Mouse (Mus musculus) limb, embryonic 14.5 days (tissue): ENCODE results near the gene Hoxd3. TPM values are rescaled to one million over a fixed set of nuclear protein-coding genes. Genes with fewer than 3 reads are reported as not detected.

Experiments used
- ATAC-seq: fragments of 200-750 bp; cut with Nextera tagmentation; 2 replicates; pipeline ENCODE4 v1.8.0; 2017; ENCODE audit warnings: low read depth, moderate number of reproducible peaks, moderate TSS enrichment; ENCODE audit not compliant: low FRiP score
- DNase-seq: peaks from one replicate; pipeline ENCODE4 v3.0.0-alpha.2; 2015; ENCODE audit warnings: low spot score
- H3K27ac ChIP-seq: fragments of 300-500 bp; sonication (generic); replicated peaks from 2 replicates; pipeline ENCODE4 v1.5.1; 2014; ENCODE audit warnings: low read depth, mild to moderate bottlenecking, low read length, moderate library complexity, mixed read lengths
- H3K27me3 ChIP-seq: fragments of 300-500 bp; sonication (generic); 2 replicates; pipeline ENCODE4 v1.6.1; 2014; ENCODE audit warnings: low read length, mixed read lengths; ENCODE audit not compliant: control insufficient read depth, insufficient read depth
- H3K36me3 ChIP-seq: fragments of 300-500 bp; sonication (generic); 2 replicates; pipeline ENCODE4 v1.6.1; 2014; ENCODE audit warnings: mild to moderate bottlenecking, low read length, moderate library complexity, mixed read lengths; ENCODE audit not compliant: control insufficient read depth, insufficient read depth
- H3K4me1 ChIP-seq: fragments of 300-500 bp; sonication (generic); 2 replicates; pipeline ENCODE4 v1.6.1; 2014; ENCODE audit warnings: antibody characterized with exemption, low read length, mixed read lengths; ENCODE audit not compliant: control insufficient read depth, insufficient read depth
- H3K4me2 ChIP-seq: fragments of 300-500 bp; sonication (generic); replicated peaks from 2 replicates; pipeline ENCODE4 v1.6.1; 2014; ENCODE audit warnings: low read depth, mild to moderate bottlenecking, low read length, moderate library complexity; ENCODE audit not compliant: severe bottlenecking
- H3K4me3 ChIP-seq: fragments of 300-500 bp; sonication (generic); replicated peaks from 2 replicates; pipeline ENCODE4 v1.5.1; 2014; ENCODE audit warnings: low read length
- H3K9ac ChIP-seq: fragments of 300-500 bp; sonication (generic); 2 replicates; pipeline ENCODE4 v1.6.1; 2014; ENCODE audit warnings: mild to moderate bottlenecking, low read depth, low read length, moderate library complexity; ENCODE audit not compliant: severe bottlenecking
- H3K9me3 ChIP-seq: fragments of 300-500 bp; sonication (generic); 2 replicates; pipeline ENCODE4 v1.6.1; 2016; ENCODE audit warnings: low read length; ENCODE audit not compliant: control insufficient read depth
- POLR2A ChIP-seq: fragments of 200-500 bp; IDR thresholded peaks from 2 replicates; pipeline ENCODE4 v1.8.0; 2012; ENCODE audit warnings: inconsistent platforms, mild to moderate bottlenecking, moderate library complexity, borderline replicate concordance; ENCODE audit not compliant: insufficient read depth, insufficient read length; ENCODE audit errors: extremely low read depth
- WGBS: fragments of 180-500 bp; shearing (Covaris S2); extraction: QIAGEN DNeasy Blood & Tissue Kit; methylation state at CpG from one replicate; pipeline ENCODE4 v1.1.7; 2014; 5-methylcytosine and 5-hydroxymethylcytosine counted together
- polyA plus RNA-seq, 2 experiments: library from polyadenylated mRNA; depleted of rRNA in 1 of 2; stranded (reverse) in 1 of 2; unstranded in 1 of 2; fragments of >200 nt; fragmentation: Nextera tagmentation in 1 of 2; extraction: Ambion mirVana in 1 of 2; gene quantifications; 2 replicates each; pipeline versions ENCODE4 v1.2.1 to v1.2.3; 2012 to 2014

Gene Hoxd3
- polyA plus RNA-seq, 2 experiments, result 0.59 to 2.3 TPM

GRCm38 (mm10) chr2:74691022-74691951 is 20.4 kb upstream of the Hoxd3 start, which contains the start of gene Hoxd10:
TSS of gene Hoxd10 (plus strand) at chr2:74691924.
- Histone ChIP-seq H3K9ac (peak within 1 kb of the TSS; percentile 91), H3K27ac (peak within 1 kb of the TSS; percentile 88), H3K36me3 (peaks cover 32% of the 10 kb centered on the region), H3K4me3 (peak within 1 kb of the TSS; percentile 74), H3K9me3 (no peaks in the 10 kb centered on the region), H3K27me3 (peaks cover 37% of the 10 kb centered on the region), H3K4me1 (peaks cover 29% of the 10 kb centered on the region), H3K4me2 (peak within 1 kb of the TSS; percentile 96)
- no peak for TF ChIP-seq POLR2A
- ATAC-seq (peak; percentile 86), DNase-seq (peak; percentile 79)
- under 1% methylated on average over 55 of the region's 56 CpGs for WGBS

GRCm38 (mm10) chr2:74691995-74692807 is 19.5 kb upstream of the Hoxd3 start:
- WGBS, result 4% methylated on average over 35 of the region's 35 CpGs

GRCm38 (mm10) chr2:74692808-74693431 is 18.8 kb upstream of the Hoxd3 start:
- no peak for TF ChIP-seq POLR2A
- ATAC-seq (no peak), DNase-seq (no peak)
- H3K27me3 ChIP-seq, result peaks cover 33% of the 10 kb centered on the region
- H3K27ac ChIP-seq, result peak overlapping the region; percentile 75
- H3K4me1 ChIP-seq, result peaks cover 38% of the 10 kb centered on the region
- H3K36me3 ChIP-seq, result peaks cover 20% of the 10 kb centered on the region
- H3K4me2 ChIP-seq, result peak overlapping the region; percentile 96
- peak overlapping the region; percentile 91 for H3K9ac ChIP-seq
- H3K4me3 ChIP-seq, result peak overlapping the region; percentile 74
- WGBS, result 12% methylated on average over 20 of the region's 20 CpGs
- H3K9me3 ChIP-seq, result no peaks in the 10 kb centered on the region

More at GRCm38 (mm10) chr2:74691995-74692807, 19.5 kb upstream of the Hoxd3 start:
- peaks cover 33% of the 10 kb centered on the region for H3K27me3 ChIP-seq
- no peak for DNase-seq
- peak overlapping the region; percentile 74 for H3K4me3 ChIP-seq
- H3K9me3 ChIP-seq, result no peaks in the 10 kb centered on the region
- H3K4me1 ChIP-seq, result peaks cover 38% of the 10 kb centered on the region
- peak overlapping the region; percentile 75 for H3K27ac ChIP-seq
- peak overlapping the region; percentile 91 for H3K9ac ChIP-seq
- peaks cover 27% of the 10 kb centered on the region for H3K36me3 ChIP-seq
- TF ChIP-seq POLR2A, result no peak
- ATAC-seq, result peak; percentile 7; the same call in 1 of the 2 replicates
- peak overlapping the region; percentile 96 for H3K4me2 ChIP-seq

- Histone ChIP-seq H3K27ac (peak overlapping the region; percentile 69), H3K4me1 (peaks cover 41% of the 10 kb centered on the region), H3K4me2 (peak overlapping the region; percentile 96), H3K4me3 (peak overlapping the region; percentile 74), H3K9me3 (no peaks in the 10 kb centered on the region), H3K9ac (peak overlapping the region; percentile 91), H3K27me3 (peaks cover 33% of the 10 kb centered on the region), H3K36me3 (peaks cover 20% of the 10 kb centered on the region)
- no peak for DNase-seq
- no peak for ATAC-seq
- no peak for TF ChIP-seq POLR2A
- WGBS, result 18% methylated on average over 4 of the region's 4 CpGs
These were observed 18.3 kb upstream of the Hoxd3 start for GRCm38 (mm10) chr2:74693432-74693827.
